Mouse (Mus musculus) heart, adult 2 months (tissue): ENCODE measurements around the gene Adamts16.

ENCODE experiments used
- CTCF ChIP-seq: fragments of 200-600 bp; IDR thresholded peaks from 2 replicates; pipeline ENCODE4 v1.8.1; 2022; ENCODE audit warnings: antibody characterized with exemption, mild to moderate bottlenecking, moderate library complexity
- POLR2A ChIP-seq: fragments of 200-500 bp; IDR thresholded peaks from 2 replicates; pipeline ENCODE4 v1.6.1; 2011; ENCODE audit warnings: mild to moderate bottlenecking, low read depth, low read length, control low read depth; ENCODE audit not compliant: insufficient read depth

- no peak for TF ChIP-seq CTCF
- no peak for TF ChIP-seq POLR2A
Measured at GRCm38 (mm10) chr13:70761312-70761711, 80.3 kb downstream of the Adamts16 start.
